Mouse (Mus musculus) MEL (cell line): ENCODE measurements at regions not wholly inside any gene's neighbourhood (a gene's known extent, or its start where the extent isn't known, plus 50 kb on each side); places are given as distances from the start of the nearest gene placed in this dataset.

Experiments
- DNase-seq: peaks from one replicate; pipeline ENCODE4 v3.0.0; 2011; ENCODE audit warnings: low read depth, low spot score
- H3K27ac ChIP-seq: 2 replicates; pipeline ENCODE4 v1.5.1; 2012; ENCODE audit warnings: low read depth, mild to moderate bottlenecking, control low read depth, low read length, moderate library complexity; ENCODE audit not compliant: control insufficient read depth
- H3K27me3 ChIP-seq, 2 experiments: fragments of 150-350 bp in 1 of 2; sonication (generic) in 1 of 2; 2 replicates each; pipeline ENCODE4 v1.6.1; 2012; ENCODE audit warnings: low read length in 2 of 2, mild to moderate bottlenecking in 2 of 2, improper control_type of control experiment in 1 of 2, moderate library complexity in 1 of 2; ENCODE audit not compliant: insufficient read depth in 2 of 2, control insufficient read depth in 1 of 2
- H3K36me3 ChIP-seq, 2 experiments: 2 replicates each; pipeline ENCODE4 v1.6.1; 2012 to 2014; ENCODE audit warnings: low read length in 2 of 2, improper control_type of control experiment in 1 of 2, inconsistent platforms in 1 of 2, mild to moderate bottlenecking in 1 of 2; ENCODE audit not compliant: insufficient read depth in 2 of 2, control insufficient read depth in 1 of 2
- H3K4me1 ChIP-seq, 2 experiments: fragments of 150-350 bp in 1 of 2; sonication (generic) in 1 of 2; 2 replicates each; pipeline ENCODE4 v1.6.1; 2012; ENCODE audit warnings: low read length in 2 of 2, improper control_type of control experiment in 1 of 2, mild to moderate bottlenecking in 1 of 2; ENCODE audit not compliant: insufficient read depth in 2 of 2, control insufficient read depth in 1 of 2
- H3K4me3 ChIP-seq, 2 experiments: fragments of 150-350 bp in 1 of 2; sonication (generic) in 1 of 2; 2 replicates each; pipeline ENCODE4 v1.5.1; 2012; ENCODE audit warnings: low read depth in 2 of 2, low read length in 2 of 2, mild to moderate bottlenecking in 2 of 2, moderate library complexity in 2 of 2, control low read depth in 1 of 2, improper control_type of control experiment in 1 of 2; ENCODE audit not compliant: control insufficient read depth in 1 of 2, insufficient read depth in 1 of 2
- H3K79me2 ChIP-seq: 2 replicates; pipeline ENCODE4 v1.6.1; 2012; ENCODE audit warnings: mild to moderate bottlenecking, low read length, moderate library complexity; ENCODE audit not compliant: control insufficient read depth, poor library complexity, insufficient read depth
- H3K9ac ChIP-seq: 2 replicates; pipeline ENCODE4 v1.6.1; 2012; ENCODE audit warnings: low read depth, mild to moderate bottlenecking, control low read depth, low read length, moderate library complexity; ENCODE audit not compliant: control insufficient read depth, poor library complexity, severe bottlenecking
- H3K9me3 ChIP-seq: fragments of 150-350 bp; sonication (generic); replicated peaks from 2 replicates; pipeline ENCODE4 v1.6.1; 2012; ENCODE audit warnings: mild to moderate bottlenecking, low read length, improper control_type of control experiment, moderate library complexity; ENCODE audit not compliant: insufficient read depth
- BHLHE40 ChIP-seq: IDR thresholded peaks from 2 replicates; pipeline ENCODE4 v1.6.1; 2012; ENCODE audit warnings: low read depth, mild to moderate bottlenecking, inconsistent platforms, low read length, improper control_type of control experiment, borderline replicate concordance
- ELF1 ChIP-seq: IDR thresholded peaks from 2 replicates; pipeline ENCODE4 v1.6.1; 2014; ENCODE audit warnings: low read depth, mild to moderate bottlenecking, inconsistent platforms, low read length, improper control_type of control experiment, moderate library complexity
- EP300 ChIP-seq, 2 experiments: IDR thresholded peaks; 2 replicates each; pipeline ENCODE4 v1.6.1; 2011; ENCODE audit warnings: improper control_type of control experiment in 2 of 2, low read length in 2 of 2, low read depth in 1 of 2, mild to moderate bottlenecking in 1 of 2
- GABPA ChIP-seq: IDR thresholded peaks from 2 replicates; pipeline ENCODE4 v1.6.1; 2012; ENCODE audit warnings: low read depth, mild to moderate bottlenecking, inconsistent platforms, low read length, improper control_type of control experiment, moderate library complexity
- GATA1 ChIP-seq: IDR thresholded peaks from 2 replicates; pipeline ENCODE4 v1.6.1; 2011; ENCODE audit warnings: low read depth, low read length, improper control_type of control experiment
- JUND ChIP-seq: IDR thresholded peaks from 2 replicates; pipeline ENCODE4 v1.6.1; 2011; ENCODE audit warnings: low read depth, mild to moderate bottlenecking, improper control_type of control experiment, low read length
- KAT2A ChIP-seq: conservative IDR thresholded peaks from 2 replicates; pipeline ENCODE4 v1.6.1; 2012; ENCODE audit warnings: low read depth, low read length, improper control_type of control experiment, inconsistent platforms
- MAZ ChIP-seq: IDR thresholded peaks from 2 replicates; pipeline ENCODE4 v1.6.1; 2012; ENCODE audit warnings: low read depth, mild to moderate bottlenecking, inconsistent platforms, low read length, improper control_type of control experiment
- MEF2A ChIP-seq: IDR thresholded peaks from 2 replicates; pipeline ENCODE4 v1.6.1; 2014; ENCODE audit warnings: low read depth, mild to moderate bottlenecking, inconsistent platforms, low read length, improper control_type of control experiment; ENCODE audit not compliant: poor library complexity, insufficient replicate concordance, severe bottlenecking; ENCODE audit errors: extremely low read depth
- MXI1 ChIP-seq: IDR thresholded peaks from 2 replicates; pipeline ENCODE4 v1.6.1; 2011; ENCODE audit warnings: mild to moderate bottlenecking, low read depth, low read length, improper control_type of control experiment
- MYB ChIP-seq: IDR thresholded peaks from 2 replicates; pipeline ENCODE4 v1.6.1; 2011; ENCODE audit warnings: mild to moderate bottlenecking, low read depth, low read length, improper control_type of control experiment
- MYC ChIP-seq: IDR thresholded peaks from 2 replicates; pipeline ENCODE4 v1.6.1; 2011; ENCODE audit warnings: low read depth, mild to moderate bottlenecking, low read length, improper control_type of control experiment, moderate library complexity
- NELFE ChIP-seq: IDR thresholded peaks from 2 replicates; pipeline ENCODE4 v1.6.1; 2011; ENCODE audit warnings: low read depth, low read length, improper control_type of control experiment
- POLR2AphosphoS2 ChIP-seq: IDR thresholded peaks from 2 replicates; pipeline ENCODE4 v1.6.1; 2011; ENCODE audit warnings: low read length, improper control_type of control experiment
- POLR2AphosphoS5 ChIP-seq: IDR thresholded peaks from 2 replicates; pipeline ENCODE4 v1.6.1; 2012; ENCODE audit warnings: low read depth, borderline replicate concordance, mild to moderate bottlenecking, inconsistent platforms, low read length, moderate library complexity, mixed read lengths
- RAD21 ChIP-seq: IDR thresholded peaks from 2 replicates; pipeline ENCODE4 v1.6.1; 2011; ENCODE audit warnings: mild to moderate bottlenecking, low read depth, low read length, improper control_type of control experiment
- RCOR1 ChIP-seq: IDR thresholded peaks from 2 replicates; pipeline ENCODE4 v1.6.1; 2012; ENCODE audit warnings: low read depth, mild to moderate bottlenecking, inconsistent platforms, low read length, improper control_type of control experiment
- TCF12 ChIP-seq: IDR thresholded peaks from 2 replicates; pipeline ENCODE4 v1.6.1; 2014; ENCODE audit warnings: low read depth, mild to moderate bottlenecking, inconsistent platforms, low read length, improper control_type of control experiment, moderate library complexity
- UBTF ChIP-seq: IDR thresholded peaks from 2 replicates; pipeline ENCODE4 v1.6.1; 2012; ENCODE audit warnings: low read depth, mild to moderate bottlenecking, inconsistent platforms, low read length, improper control_type of control experiment, moderate library complexity, borderline replicate concordance; ENCODE audit not compliant: insufficient read depth
- USF1 ChIP-seq: IDR thresholded peaks from 2 replicates; pipeline ENCODE4 v1.6.1; 2014; ENCODE audit warnings: low read depth, mild to moderate bottlenecking, inconsistent platforms, low read length, improper control_type of control experiment, moderate library complexity
- USF2 ChIP-seq, 2 experiments: IDR thresholded peaks; 2 replicates each; pipeline ENCODE4 v1.6.1; 2011 to 2012; ENCODE audit warnings: improper control_type of control experiment in 2 of 2, low read length in 2 of 2, borderline replicate concordance in 1 of 2, inconsistent platforms in 1 of 2, low read depth in 1 of 2, mild to moderate bottlenecking in 1 of 2; ENCODE audit not compliant: insufficient read depth in 1 of 2
- ZNF384 ChIP-seq: IDR thresholded peaks from 2 replicates; pipeline ENCODE4 v1.6.1; 2012; ENCODE audit warnings: low read depth, mild to moderate bottlenecking, inconsistent platforms, low read length, improper control_type of control experiment

- no peak overlapping the region for H3K27ac ChIP-seq
- H3K36me3 ChIP-seq: no peaks in the 10 kb centered on the region
- DNase-seq: no peak
- no peak overlapping the region for H3K9ac ChIP-seq
- H3K9me3 ChIP-seq: no peaks in the 10 kb centered on the region
- H3K79me2 ChIP-seq: no peaks in the 10 kb centered on the region
- H3K4me1 ChIP-seq: no peaks in the 10 kb centered on the region
- TF ChIP-seq POLR2AphosphoS2: no peak
- TF ChIP-seq MEF2A: no peak
- no peak for TF ChIP-seq KAT2A
- TF ChIP-seq USF1: no peak
- TF ChIP-seq MXI1: no peak
- no peak for TF ChIP-seq JUND
- no peak for TF ChIP-seq ZNF384
- TF ChIP-seq UBTF: no peak
- no peak for TF ChIP-seq TCF12
- TF ChIP-seq RCOR1: no peak
- TF ChIP-seq POLR2AphosphoS5: no peak
- no peak for TF ChIP-seq ELF1
- no peak for TF ChIP-seq NELFE
- no peak for TF ChIP-seq BHLHE40
- no peak for TF ChIP-seq USF2 (IDR thresholded peaks at IDR 0.05; ENCODE audit: borderline replicate concordance in 1 of 2, insufficient read depth in 1 of 2, low read depth in 1 of 2, low read length in 2 of 2)
- no peak for TF ChIP-seq MYC
- TF ChIP-seq MYB: no peak
- no peak for TF ChIP-seq MAZ
- no peak for TF ChIP-seq EP300 (IDR thresholded peaks at IDR 0.05; ENCODE audit: low read depth in 1 of 2, low read length in 2 of 2)
- no peaks in the 10 kb centered on the region for H3K27me3 ChIP-seq
- H3K4me3 ChIP-seq: no peak overlapping the region
Observed at GRCm38 (mm10) chr10:114890726-114891430, 88.8 kb upstream of the Trhde start.

- Histone ChIP-seq H3K9ac (no peak overlapping the region), H3K27me3 (no peaks in the 10 kb centered on the region), H3K27ac (no peak overlapping the region), H3K36me3 (no peaks in the 10 kb centered on the region), H3K79me2 (no peaks in the 10 kb centered on the region), H3K4me3 (no peak overlapping the region), H3K4me1 (no peaks in the 10 kb centered on the region), H3K9me3 (no peaks in the 10 kb centered on the region)
- DNase-seq: no peak
- TF ChIP-seq UBTF (no peak), MAZ (no peak), GATA1 (no peak), MYB (no peak), RAD21 (no peak), BHLHE40 (no peak), GABPA (no peak), ZNF384 (no peak)
Observed at GRCm38 (mm10) chr10:114871201-114871600, 69.1 kb upstream of the Trhde start.
